Mouse (Mus musculus) mesoderm, embryonic 11.5 days (tissue): ENCODE measurements around the gene Poc1a.

Source experiments
- DNase-seq: peaks from one replicate; pipeline ENCODE4 v3.0.0-alpha.2; 2012; ENCODE audit warnings: low read depth, low spot score

The Poc1a gene

GRCm38 (mm10) chr9:106367592-106368111, 86.8 kb downstream of the Poc1a start:
- DNase-seq: peak; percentile 97

- DNase-seq: peak; percentile 85
Observed at GRCm38 (mm10) chr9:106368112-106368717, 87.4 kb downstream of the Poc1a start, which contains the start of gene Dusp7. TSS of gene Dusp7 (plus strand) at chr9:106368632.

- peak; percentile 72 for DNase-seq
Observed at GRCm38 (mm10) chr9:106368831-106369501, 88.1 kb downstream of the Poc1a start.

GRCm38 (mm10) chr9:106369801-106370485, 89.1 kb downstream of the Poc1a start:
- DNase-seq: peak; percentile 75

- no peak for DNase-seq
Observed at GRCm38 (mm10) chr9:106370620-106371383, 89.9 kb downstream of the Poc1a start.

GRCm38 (mm10) chr9:106371384-106371671, 90.5 kb downstream of the Poc1a start:
- DNase-seq: no peak

DNA sequence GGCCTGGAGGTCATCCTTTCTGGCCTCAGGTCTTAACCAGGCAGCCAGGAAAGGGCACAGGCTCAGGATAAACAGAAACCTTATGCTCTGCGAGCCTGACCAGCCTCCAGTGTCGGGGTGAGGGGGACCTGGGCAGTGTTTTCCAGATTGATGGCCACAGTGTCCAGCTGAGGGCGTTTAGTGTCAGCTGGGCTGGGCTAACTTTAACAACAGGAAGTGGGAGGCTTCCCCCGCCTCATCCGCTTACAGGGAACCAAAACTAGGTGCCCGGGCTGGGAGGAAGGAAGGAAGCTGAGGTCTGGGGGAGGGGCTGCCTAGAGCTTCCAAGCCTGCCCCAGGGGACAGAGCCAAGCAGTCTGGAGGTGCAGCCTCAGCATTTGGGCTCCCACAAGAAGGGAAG, 90.9 kb downstream of the Poc1a start:
- DNase-seq: peak; percentile 47

DNA sequence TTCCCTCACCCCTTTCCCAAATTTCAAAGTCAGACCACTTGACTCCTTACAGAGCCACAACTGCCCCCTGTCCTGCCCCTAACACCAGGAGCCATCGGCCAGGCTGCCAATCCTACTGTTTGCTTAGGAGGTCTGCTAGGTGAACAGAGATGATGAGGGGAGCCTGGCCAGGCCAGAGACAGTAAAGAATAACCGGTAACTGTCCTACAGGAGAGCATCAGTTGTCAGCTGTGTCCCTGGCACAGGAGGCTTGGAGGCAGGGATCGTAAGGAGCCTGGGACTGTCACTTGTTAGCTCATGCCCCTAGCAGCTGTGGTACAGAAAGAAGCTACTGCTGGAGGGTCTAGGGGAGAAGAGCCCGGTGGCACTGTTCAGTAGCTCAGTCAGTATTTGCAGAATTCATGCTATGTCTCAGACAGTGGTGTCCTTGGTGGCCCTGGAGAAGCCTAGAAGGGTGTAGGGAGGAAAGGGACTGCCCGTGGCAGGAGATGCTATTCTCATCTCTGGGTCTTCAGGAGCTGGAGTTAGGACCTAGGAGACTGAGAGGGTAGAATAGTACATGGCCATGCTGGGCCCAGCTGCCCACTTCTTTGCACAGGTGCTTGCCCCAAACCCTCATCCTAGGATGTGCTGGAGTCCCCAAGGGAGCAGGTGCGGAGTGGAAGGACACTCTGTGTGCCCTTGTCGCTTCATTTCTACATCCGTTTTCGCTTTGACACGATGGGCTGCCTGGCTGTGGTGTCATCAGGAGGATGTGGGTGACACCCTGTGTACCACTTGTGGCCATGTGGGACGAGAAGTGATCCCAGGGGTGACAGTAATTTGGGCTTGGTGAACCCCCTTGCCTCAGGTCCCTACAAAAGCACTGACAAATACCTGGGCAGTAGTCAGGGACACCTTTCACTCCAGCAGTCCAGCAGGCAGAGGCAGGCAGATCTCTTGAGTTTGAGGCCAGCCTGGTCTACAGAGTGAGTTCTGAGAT, 91.9 kb downstream of the Poc1a start:
- no peak for DNase-seq

DNA sequence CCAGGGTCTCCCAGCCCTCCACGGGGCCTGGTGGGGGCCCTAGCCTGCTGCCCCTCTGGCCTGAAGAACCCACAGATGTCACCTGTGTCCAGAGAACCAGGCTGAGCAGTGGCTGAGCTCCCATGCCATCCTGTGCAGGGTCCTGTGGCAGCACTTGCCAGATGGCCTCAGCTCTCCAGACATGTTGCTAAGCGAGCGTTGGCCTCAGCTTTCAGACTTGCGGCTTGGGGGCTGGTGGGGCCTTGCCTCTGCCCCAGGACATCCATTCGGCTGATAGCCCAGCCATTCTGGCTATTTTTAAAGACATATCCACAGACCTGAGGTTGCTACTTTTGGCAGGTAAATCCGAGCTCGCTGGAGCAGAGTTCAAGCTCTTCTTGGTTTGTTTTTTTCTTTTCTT, 93.1 kb downstream of the Poc1a start:
- DNase-seq: no peak

DNA sequence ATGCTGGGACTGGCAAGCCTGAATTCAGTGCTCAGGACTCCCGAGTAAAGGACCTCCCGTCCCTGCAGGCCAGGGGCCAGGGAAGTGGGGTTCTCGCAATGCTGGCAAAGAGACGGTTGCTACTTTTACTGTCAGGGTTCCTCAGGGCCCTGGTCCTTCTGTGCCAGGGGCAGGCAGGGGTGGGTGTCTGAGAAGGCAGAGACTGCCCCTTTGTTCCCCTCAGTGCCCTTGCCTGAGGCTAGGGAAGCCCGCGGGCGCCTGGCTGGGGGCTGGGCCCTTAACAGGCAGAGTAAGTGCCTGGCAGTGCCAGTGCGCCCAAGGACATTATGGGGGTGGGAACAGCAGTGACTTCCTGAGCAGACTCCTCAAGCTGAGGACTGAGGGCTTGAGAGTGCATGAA, 96.4 kb downstream of the Poc1a start:
- no peak for DNase-seq

- DNase-seq: no peak
Observed at GRCm38 (mm10) chr9:106378045-106378444, 97.2 kb downstream of the Poc1a start.

DNA sequence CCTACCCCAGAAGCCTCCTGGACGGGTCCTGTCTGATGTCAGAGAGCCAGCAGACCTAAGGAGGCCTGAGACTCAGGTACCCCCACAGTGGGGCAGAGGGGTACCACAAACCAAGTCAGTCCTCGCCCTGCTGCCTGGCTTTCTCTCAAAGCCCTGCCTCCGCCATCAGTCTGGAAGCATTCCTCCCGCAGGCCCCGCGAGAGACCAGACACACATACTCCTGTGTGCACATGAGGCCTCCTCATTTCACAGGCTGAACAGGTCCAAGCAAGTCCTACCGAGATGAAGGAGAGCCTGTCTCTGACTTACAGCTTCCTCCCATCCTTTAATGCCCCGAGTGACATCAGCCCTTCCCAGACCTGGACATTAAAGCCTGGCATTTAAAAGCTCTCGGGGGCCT, 97.9 kb downstream of the Poc1a start:
- DNase-seq: no peak

GRCm38 (mm10) chr9:106386181-106386864, 105.5 kb downstream of the Poc1a start:
- no peak for DNase-seq

GRCm38 (mm10) chr9:106392828-106393527, 112.1 kb downstream of the Poc1a start:
- DNase-seq: no peak

GRCm38 (mm10) chr9:106393548-106393947, 112.7 kb downstream of the Poc1a start:
- no peak for DNase-seq

DNA sequence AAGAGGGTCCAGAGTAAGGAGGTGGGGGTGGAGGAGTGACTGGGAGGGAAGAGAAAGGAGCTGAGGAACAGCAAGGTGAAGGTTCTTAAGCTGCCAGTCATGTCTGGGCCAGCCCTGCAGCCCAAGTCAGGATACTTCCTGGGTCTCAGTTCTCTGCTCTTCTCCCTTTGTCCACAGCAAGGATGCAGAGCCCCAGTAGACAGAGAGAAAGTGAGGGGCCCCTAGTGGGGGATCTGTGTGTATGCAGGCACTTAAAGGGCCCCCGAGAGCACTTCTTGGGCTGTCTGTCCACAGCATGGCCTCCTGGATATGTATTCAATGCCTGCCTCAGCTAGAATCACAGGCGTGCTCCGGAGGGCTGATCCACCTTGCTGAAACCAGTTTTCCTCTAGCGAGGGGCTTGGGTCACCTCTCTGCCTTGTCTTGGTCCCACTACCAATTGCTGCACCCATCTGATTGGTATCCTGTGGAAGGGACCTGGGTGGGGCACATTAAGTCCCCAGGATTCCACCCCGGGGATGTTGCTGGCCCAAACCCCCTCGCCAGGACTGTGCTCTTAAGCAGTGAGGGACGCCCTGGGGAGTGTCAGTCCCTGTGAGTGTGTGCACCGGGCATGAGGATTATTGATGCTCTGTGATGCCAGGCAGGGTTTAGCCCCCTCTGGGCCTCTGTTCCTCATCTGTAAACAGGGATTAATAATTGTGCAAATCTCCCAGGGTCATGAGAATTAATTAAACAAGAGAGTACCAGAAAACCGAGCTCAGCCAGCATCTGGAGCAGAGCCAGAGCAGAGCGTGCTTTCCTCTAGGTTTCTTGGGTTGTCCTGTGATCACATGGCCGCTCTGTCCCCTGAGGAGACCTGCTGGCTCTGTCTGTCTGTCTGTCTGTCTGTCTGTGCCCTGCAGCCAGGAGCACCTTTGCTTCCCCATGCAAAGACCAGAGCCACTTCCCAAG, 114.1 kb downstream of the Poc1a start:
- no peak for DNase-seq

GRCm38 (mm10) chr9:106397733-106398132, 116.9 kb downstream of the Poc1a start:
- no peak for DNase-seq

DNA sequence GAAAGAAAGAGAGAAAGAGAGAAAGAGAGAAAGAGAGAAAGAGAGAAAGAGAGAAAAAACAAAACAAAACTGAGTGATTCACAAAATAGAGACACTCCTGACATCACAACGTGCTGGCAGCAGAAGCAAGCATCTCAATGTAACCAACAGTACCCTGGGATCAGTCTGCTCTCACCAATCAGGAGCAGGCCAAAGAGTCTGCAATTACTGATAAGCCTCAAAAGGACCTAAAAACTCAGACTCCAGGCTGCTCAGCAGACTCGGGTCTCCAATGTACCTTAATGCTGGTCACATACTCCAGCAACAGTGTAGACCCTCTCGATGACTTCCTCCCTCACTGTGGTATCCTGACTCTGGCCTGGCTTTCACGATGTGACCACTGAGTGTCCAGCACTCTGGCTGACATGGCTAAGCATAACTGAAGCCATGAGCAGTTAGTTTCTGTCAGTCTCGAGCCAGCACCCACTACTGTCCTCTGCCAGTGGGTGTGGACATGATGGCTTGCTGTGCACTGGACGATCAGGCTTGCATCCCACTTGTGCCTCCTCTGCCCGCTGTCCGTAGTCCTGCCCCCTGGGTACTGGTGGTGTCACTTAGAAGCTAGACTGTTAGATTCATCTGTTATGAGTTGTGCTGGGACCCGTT, 117.9 kb downstream of the Poc1a start:
- no peak for DNase-seq
